In the genomic region with DNA sequence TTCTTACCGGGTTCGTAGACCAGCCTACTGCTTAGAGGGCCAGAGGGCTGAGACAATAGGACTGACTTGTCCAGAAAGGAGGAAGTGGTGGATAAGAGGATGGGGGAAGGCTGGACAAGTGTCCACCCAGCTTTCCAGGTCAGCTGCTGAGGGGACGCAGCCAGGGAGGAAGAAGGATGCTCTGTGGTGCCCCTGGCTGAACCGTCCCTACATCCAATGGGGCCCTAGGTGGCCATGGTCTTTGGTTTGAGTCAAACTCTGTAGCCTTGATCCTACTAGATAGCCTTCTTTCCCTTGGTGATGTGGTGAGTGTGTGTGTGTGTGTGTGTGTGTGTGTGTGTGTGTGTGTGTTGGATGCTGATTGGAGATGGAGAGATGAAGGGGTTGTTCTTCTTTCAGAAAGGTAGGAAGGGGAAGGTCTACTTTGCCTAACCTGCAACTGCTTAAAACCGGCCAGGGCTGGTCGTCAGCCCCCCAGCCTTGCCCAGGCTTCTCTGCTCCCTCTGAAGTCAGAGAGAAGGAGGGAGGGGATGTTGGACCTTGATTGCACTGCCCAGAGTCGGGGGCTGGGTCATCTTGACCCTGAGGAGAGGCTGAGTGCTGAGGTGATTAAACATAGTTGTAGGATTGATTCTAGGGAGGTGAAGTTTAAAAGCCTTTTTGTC, we compare ENCODE assay signal across 9 mouse cellular contexts. TPM values are rescaled to one million over a fixed set of nuclear protein-coding genes. Genes with fewer than 3 reads are reported as not detected.
DNase-seq lines count a peak whose midpoint lies in the region; ATAC-seq and TF ChIP-seq lines count a peak whose summit lies in the region.
"Had no signal": no experiment of that assay in that cellular context is flagged by ENCODE, and none has a peak within 500 bp of the region (broad histone marks: within the 10 kb centered on the region; RNA-seq: fewer than 3 reads in every experiment).

No protein-coding gene starts in this region.

- peak overlapping the region; percentile 99 for H3K4me2 ChIP-seq in heart, embryonic 11.5 days
- peak overlapping the region; percentile 98 for H3K4me2 ChIP-seq in hindbrain, embryonic 13.5 days
- peak overlapping the region; percentile 78 for H3K4me2 ChIP-seq in liver, postnatal 0 days (ENCODE audit: low read depth, low read length)

- peak overlapping the region; percentile 76 for H3K4me3 ChIP-seq in heart, embryonic 11.5 days (ENCODE audit: low read depth, low read length)
- H3K4me3 ChIP-seq in brown adipose tissue, adult 24 weeks (ENCODE audit: insufficient read depth, low read depth, low read length), result peak overlapping the region; percentile 88
- H3K4me3 ChIP-seq in hindbrain, embryonic 13.5 days, result peak overlapping the region; percentile 61
- peak overlapping the region; percentile 70 for H3K4me3 ChIP-seq in liver, postnatal 0 days (ENCODE audit: low read depth, low read length)

- 16% methylated on average over 7 of the region's 7 CpGs for WGBS in heart, embryonic 11.5 days (ENCODE audit: insufficient replicate concordance)
- 18% methylated on average over 7 of the region's 7 CpGs for WGBS in hindbrain, embryonic 13.5 days
- WGBS in liver, postnatal 0 days (ENCODE audit: insufficient replicate concordance), result 23% methylated on average over 7 of the region's 7 CpGs

- peak overlapping the region; percentile 83 for H3K9ac ChIP-seq in heart, embryonic 11.5 days (ENCODE audit: low read depth, low read length)
- H3K9ac ChIP-seq in hindbrain, embryonic 13.5 days, result peak overlapping the region; percentile 35; the same call in 1 of the 2 replicates
- peak overlapping the region; percentile 87; the same call in 1 of the 2 replicates for H3K9ac ChIP-seq in liver, postnatal 0 days (replicated peaks)

- no peaks in the 10 kb centered on the region for H3K36me3 ChIP-seq in heart, embryonic 11.5 days (ENCODE audit: control insufficient read depth, insufficient read depth, low read length)
- H3K36me3 ChIP-seq in hindbrain, embryonic 13.5 days, result no peaks in the 10 kb centered on the region
- no peaks in the 10 kb centered on the region for H3K36me3 ChIP-seq in liver, postnatal 0 days (replicated peaks; ENCODE audit: insufficient read depth, low read length)

- no peak for ATAC-seq in heart, embryonic 11.5 days (replicated peaks; ENCODE audit: insufficient number of reproducible peaks, low FRiP score, low TSS enrichment)
- ATAC-seq in hindbrain, embryonic 13.5 days (ENCODE audit: low FRiP score), result no peak
- ATAC-seq in liver, postnatal 0 days, result no peak

- H3K9me3 ChIP-seq in heart, embryonic 11.5 days (replicated peaks; ENCODE audit: control insufficient read depth, low read length), result no peaks in the 10 kb centered on the region
- no peaks in the 10 kb centered on the region for H3K9me3 ChIP-seq in hindbrain, embryonic 13.5 days
- no peaks in the 10 kb centered on the region for H3K9me3 ChIP-seq in liver, postnatal 0 days (ENCODE audit: low read length)

- H3K27me3 ChIP-seq in heart, embryonic 11.5 days (ENCODE audit: control insufficient read depth, insufficient read depth, low read length), result 0 out of 2 replicates have a peak, but pooled peaks cover 2% of the 10 kb centered on the region
- H3K27me3 ChIP-seq in hindbrain, embryonic 13.5 days, result peaks cover 68% of the 10 kb centered on the region
- H3K27me3 ChIP-seq in liver, postnatal 0 days (ENCODE audit: insufficient read depth, low read length), result peaks cover 32% of the 10 kb centered on the region

- H3K27ac ChIP-seq in heart, embryonic 11.5 days (ENCODE audit: low read depth, low read length), result peak overlapping the region; percentile 58; the same call in 1 of the 2 replicates
- 0 out of 2 replicates have a peak overlapping the region, but pooled peaks have one; percentile 3 for H3K27ac ChIP-seq in brown adipose tissue, adult 24 weeks (replicated peaks; ENCODE audit: low read depth, low read length)
- no peak overlapping the region for H3K27ac ChIP-seq in hindbrain, embryonic 13.5 days
- peak overlapping the region; percentile 34; the same call in 1 of the 2 replicates for H3K27ac ChIP-seq in liver, postnatal 0 days (ENCODE audit: low read depth)

- no peak for TF ChIP-seq CTCF in liver, postnatal 0 days (IDR thresholded peaks at IDR 0.05; ENCODE audit: low read depth)

- DNase-seq in heart, postnatal 4 days, result no peak
- DNase-seq in liver, postnatal 0 days, result no peak
- DNase-seq in thymus, postnatal 0 days (ENCODE audit: low spot score), result no peak
- DNase-seq in frontal cortex, adult 2 months (ENCODE audit: extremely low spot score in 1 of 2, low spot score in 1 of 2), result no peak
- no peak for DNase-seq in layer of hippocampus, adult 9-10 months (ENCODE audit: low spot score)

- peaks cover 14% of the 10 kb centered on the region for H3K4me1 ChIP-seq in heart, embryonic 11.5 days (ENCODE audit: control insufficient read depth, insufficient read depth, low read length)
- no peaks in the 10 kb centered on the region for H3K4me1 ChIP-seq in brown adipose tissue, adult 24 weeks (ENCODE audit: control insufficient read depth, insufficient read depth, insufficient read length, low read length)
- H3K4me1 ChIP-seq in hindbrain, embryonic 13.5 days (replicated peaks), result peaks cover 42% of the 10 kb centered on the region
- peaks cover 22% of the 10 kb centered on the region for H3K4me1 ChIP-seq in liver, postnatal 0 days (ENCODE audit: insufficient read depth)

- TF ChIP-seq EP300 in liver, postnatal 0 days (IDR thresholded peaks at IDR 0.05; ENCODE audit: low read depth), result no peak

RNA-seq across cellular contexts. Expression of a gene that starts 2.4 kb away (rescaled TPM):
- 21.8 and 23.0 TPM in 2 replicates for polyA plus RNA-seq in heart, embryonic 11.5 days (2014; fragmentation: Nextera tagmentation; extraction: Ambion mirVana)
- 10 to 100 TPM; 11.9 to 12.1 TPM for total RNA-seq in heart, postnatal 4 days (2021)
- 5.4 and 8.4 TPM in 2 replicates for polyA plus RNA-seq in brown adipose tissue, adult 24 weeks (2012; ENCODE audit: insufficient read depth, insufficient read length, missing spikeins)
- polyA plus RNA-seq in hindbrain, embryonic 13.5 days (2015; fragmentation: Nextera tagmentation; extraction: Ambion mirVana), result 9.9 and 11.9 TPM in 2 replicates
- polyA plus RNA-seq in liver, postnatal 0 days (2015; fragmentation: Nextera tagmentation; extraction: Ambion mirVana), result 23.2 and 24.9 TPM in 2 replicates
- polyA plus RNA-seq in thymus, postnatal 0 days (2015; fragmentation: Nextera tagmentation; extraction: Ambion mirVana), result 5.0 and 5.3 TPM in 2 replicates
- polyA plus RNA-seq in frontal cortex, adult 2 months (2012; rRNA removed), result 3.5 and 4.7 TPM in 2 replicates

RNA-seq across cellular contexts. Expression of a gene that starts 36.5 kb away (rescaled TPM):
- 0.84 and 1.4 TPM in 2 replicates for polyA plus RNA-seq in heart, embryonic 11.5 days (2014; fragmentation: Nextera tagmentation; extraction: Ambion mirVana)
- total RNA-seq in heart, postnatal 4 days (2021), result under 1 TPM; 0.79 to 0.83 TPM
- polyA plus RNA-seq in brown adipose tissue, adult 24 weeks (2012; ENCODE audit: insufficient read depth, insufficient read length, missing spikeins), result 0.58 and 1.1 TPM in 2 replicates
- 0.69 and 1.2 TPM in 2 replicates for polyA plus RNA-seq in hindbrain, embryonic 13.5 days (2015; fragmentation: Nextera tagmentation; extraction: Ambion mirVana)
- polyA plus RNA-seq in liver, postnatal 0 days (2015; fragmentation: Nextera tagmentation; extraction: Ambion mirVana), result 7.7 and 9.7 TPM in 2 replicates
- polyA plus RNA-seq in thymus, postnatal 0 days (2015; fragmentation: Nextera tagmentation; extraction: Ambion mirVana), result 5.0 and 6.8 TPM in 2 replicates
- polyA plus RNA-seq in frontal cortex, adult 2 months (2012; rRNA removed), result 0.54 and 0.57 TPM in 2 replicates

RNA-seq across cellular contexts. Expression of a gene that starts 54.6 kb away (rescaled TPM):
- polyA plus RNA-seq in heart, embryonic 11.5 days (2014; fragmentation: Nextera tagmentation; extraction: Ambion mirVana), result 0.27 TPM in 1 of 2 replicates, not detected in the other
- total RNA-seq in heart, postnatal 4 days (2021), result not detected
- not detected in 2 replicates for polyA plus RNA-seq in brown adipose tissue, adult 24 weeks (2012; ENCODE audit: insufficient read depth, insufficient read length, missing spikeins)
- not detected in 2 replicates for polyA plus RNA-seq in hindbrain, embryonic 13.5 days (2015; fragmentation: Nextera tagmentation; extraction: Ambion mirVana)
- polyA plus RNA-seq in liver, postnatal 0 days (2015; fragmentation: Nextera tagmentation; extraction: Ambion mirVana), result not detected in 2 replicates
- polyA plus RNA-seq in thymus, postnatal 0 days (2015; fragmentation: Nextera tagmentation; extraction: Ambion mirVana), result not detected in 2 replicates
- 0.08 TPM in 1 of 2 replicates, not detected in the other for polyA plus RNA-seq in frontal cortex, adult 2 months (2012; rRNA removed)
- polyA plus RNA-seq: large intestine, adult 2 months had no signal

RNA-seq across cellular contexts. Expression of a gene that starts 57.6 kb away (rescaled TPM):
- polyA plus RNA-seq in heart, embryonic 11.5 days (2014; fragmentation: Nextera tagmentation; extraction: Ambion mirVana), result 0.09 TPM in 1 of 2 replicates, not detected in the other
- total RNA-seq in heart, postnatal 4 days (2021), result under 1 TPM; 0.17 to 0.25 TPM
- polyA plus RNA-seq in brown adipose tissue, adult 24 weeks (2012; ENCODE audit: insufficient read depth, insufficient read length, missing spikeins), result not detected in 2 replicates
- polyA plus RNA-seq in hindbrain, embryonic 13.5 days (2015; fragmentation: Nextera tagmentation; extraction: Ambion mirVana), result 21.4 and 22.3 TPM in 2 replicates
- polyA plus RNA-seq in liver, postnatal 0 days (2015; fragmentation: Nextera tagmentation; extraction: Ambion mirVana), result not detected in 2 replicates
- 0.14 TPM in 1 of 2 replicates, not detected in the other for polyA plus RNA-seq in thymus, postnatal 0 days (2015; fragmentation: Nextera tagmentation; extraction: Ambion mirVana)
- 55.1 and 55.7 TPM in 2 replicates for polyA plus RNA-seq in frontal cortex, adult 2 months (2012; rRNA removed)

Comparison
In these comparisons a context has a peak if more than half of its experiments do, and no peak if none do; other contexts are left out.
1. H3K9ac ChIP-seq: peak in every context shown above with its lines; median percentile 87 in liver, postnatal 0 days; 83 in heart, embryonic 11.5 days; 35 in hindbrain, embryonic 13.5 days.